Mouse (Mus musculus) layer of hippocampus, postnatal 25 days (tissue): ENCODE results near the gene Ndufv2. TPM values are rescaled to one million over a fixed set of nuclear protein-coding genes. Genes with fewer than 3 reads are reported as not detected.

Source experiments
- DNase-seq, 2 experiments: peaks; one replicate each; pipeline ENCODE4 v3.0.0; 2022; ENCODE audit warnings: mixed read lengths in 2 of 2, low spot score in 1 of 2; ENCODE audit errors: extremely low spot score in 1 of 2
- total RNA-seq, 2 experiments: library from RNA; stranded (reverse); gene quantifications; 2 replicates each; pipeline ENCODE4 v1.2.3; 2021

Ndufv2 gene
- total RNA-seq = 100 to 1,000 TPM; 248 to 262 TPM

GRCm38 (mm10) chr17:66101380-66102330, at the start of gene Ndufv2:
Gene Ndufv2 (minus strand): TSS chr17:66101559.
- peak; percentile 82 to 83 for DNase-seq

GRCm38 (mm10) chr17:66131212-66131611, 29.9 kb upstream of the Ndufv2 start:
- no peak for DNase-seq

GRCm38 (mm10) chr17:66130371-66130770, 29.0 kb upstream of the Ndufv2 start:
- DNase-seq = no peak

DNA sequence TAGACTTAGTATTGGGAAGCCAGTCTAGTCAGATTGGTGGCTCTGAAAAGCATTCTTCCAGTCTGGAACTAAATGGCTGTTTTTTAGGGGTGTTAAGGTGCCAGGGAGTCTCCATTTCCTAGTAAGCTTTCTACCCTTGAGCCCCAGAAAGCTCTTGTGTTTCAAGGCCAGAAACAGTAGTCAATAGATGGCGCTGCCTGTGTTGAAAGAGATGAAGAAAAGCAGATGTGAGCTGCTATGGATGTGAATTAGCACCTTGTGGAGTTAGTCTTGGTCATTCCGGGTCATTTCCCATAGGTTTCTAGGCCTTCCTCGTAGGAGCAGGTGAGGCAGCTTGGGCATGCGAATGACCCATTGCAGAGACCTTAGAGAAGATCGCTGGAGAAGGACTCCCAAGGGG, 23.9 kb upstream of the Ndufv2 start:
- DNase-seq = no peak

GRCm38 (mm10) chr17:66123816-66124610, 22.7 kb upstream of the Ndufv2 start:
- DNase-seq = no peak

GRCm38 (mm10) chr17:66123066-66123815, 21.9 kb upstream of the Ndufv2 start, which contains the start of gene Ddx11:
Gene Ddx11 (plus strand): TSS chr17:66123520.
- DNase-seq = peak; percentile 85 to 97

DNA sequence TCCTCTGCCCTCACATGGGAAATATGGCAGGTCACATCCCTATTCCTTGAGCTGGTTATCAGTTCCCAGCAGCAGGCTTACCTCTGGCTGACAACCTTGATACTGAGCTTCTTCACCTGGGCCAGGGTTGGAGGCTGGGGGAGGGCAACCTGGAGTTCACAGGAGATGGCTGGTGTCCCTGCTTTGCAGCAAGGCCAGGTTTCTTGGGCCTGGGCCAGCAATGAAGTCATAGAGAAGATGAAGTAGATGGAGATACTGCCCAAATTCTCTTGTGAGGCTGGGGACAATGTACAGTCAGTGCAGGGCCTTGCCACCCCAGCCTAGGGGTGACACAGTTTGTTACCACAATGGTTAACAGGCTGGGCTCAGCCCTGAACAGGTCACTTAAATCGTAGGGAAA, 19.3 kb upstream of the Ndufv2 start:
- DNase-seq = no peak

- no peak for DNase-seq
Observed at GRCm38 (mm10) chr17:66118991-66119390, 17.6 kb upstream of the Ndufv2 start.

GRCm38 (mm10) chr17:66112166-66112565, 10.8 kb upstream of the Ndufv2 start:
- no peak for DNase-seq

- peak; percentile 63 to 81 for DNase-seq
Observed at GRCm38 (mm10) chr17:66111402-66111959, 10.1 kb upstream of the Ndufv2 start, which contains the start of gene Washc1. Gene Washc1 (plus strand): TSS chr17:66111545.

DNA sequence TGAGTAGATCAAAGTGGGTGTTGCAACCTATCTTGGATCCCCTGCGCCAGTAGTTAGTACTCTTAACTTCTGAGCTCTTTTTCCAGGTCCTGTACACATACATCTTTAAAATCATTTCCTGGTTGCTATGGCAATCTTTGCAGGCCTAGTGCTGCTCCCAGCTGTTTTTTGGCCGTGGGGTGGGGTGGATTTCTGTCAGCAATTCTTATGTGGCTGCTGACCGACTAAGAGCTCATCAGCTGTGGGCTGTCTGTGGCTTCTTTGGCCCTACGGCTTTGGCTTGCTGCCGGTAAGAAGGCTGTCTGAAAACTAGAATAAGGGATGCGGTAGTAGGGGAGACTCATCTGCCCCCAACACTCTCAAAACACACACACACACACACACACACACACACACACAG, 9.4 kb upstream of the Ndufv2 start:
- no peak for DNase-seq

GRCm38 (mm10) chr17:66108198-66108597, 6.8 kb upstream of the Ndufv2 start:
- no peak for DNase-seq

GRCm38 (mm10) chr17:66107466-66107865, 6.1 kb upstream of the Ndufv2 start:
- no peak for DNase-seq

GRCm38 (mm10) chr17:66106601-66107267, 5.4 kb upstream of the Ndufv2 start:
- peak in 1 of 2 experiments; percentile 64 for DNase-seq

GRCm38 (mm10) chr17:66104076-66104475, 2.7 kb upstream of the Ndufv2 start:
- no peak for DNase-seq

DNA sequence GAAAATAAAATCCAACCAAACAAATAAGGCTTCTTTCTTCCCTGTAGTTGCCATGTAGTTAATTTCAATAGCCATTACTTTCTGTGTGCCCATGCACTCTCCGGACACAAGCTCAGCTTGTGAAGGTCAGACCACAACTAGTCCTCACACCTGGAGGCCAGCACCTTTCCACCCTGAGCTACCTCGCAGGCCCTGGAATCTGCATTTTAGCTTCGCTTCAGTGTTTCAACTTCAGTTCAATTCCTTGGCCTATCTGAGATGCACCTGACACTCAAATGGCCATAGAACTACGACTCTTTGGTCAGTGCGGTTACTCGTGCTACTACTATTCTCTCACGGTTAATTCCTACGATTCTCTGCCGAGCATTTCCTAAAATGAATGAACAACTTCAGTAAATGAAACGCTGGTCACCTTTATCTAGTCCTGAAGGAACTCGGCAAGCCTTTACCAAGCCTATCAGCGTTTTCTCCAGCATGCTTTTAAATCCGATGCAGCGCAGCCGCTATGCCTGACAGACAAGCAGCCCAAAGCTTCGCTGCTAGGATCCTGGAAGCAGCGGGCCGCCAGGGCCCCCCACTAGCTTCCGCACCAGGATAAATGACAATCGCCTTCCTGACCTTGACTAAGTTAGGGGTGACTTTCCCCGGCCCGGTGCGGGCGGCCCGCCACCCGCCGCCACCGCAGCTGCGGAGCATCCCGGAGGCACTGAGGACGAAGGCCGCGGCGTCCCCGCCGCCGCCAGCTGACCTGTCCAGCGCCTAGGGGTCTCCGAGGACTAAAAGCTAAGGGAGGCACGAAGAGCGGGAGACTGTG, 586 bp downstream of the Ndufv2 start:
- DNase-seq = no peak

DNA sequence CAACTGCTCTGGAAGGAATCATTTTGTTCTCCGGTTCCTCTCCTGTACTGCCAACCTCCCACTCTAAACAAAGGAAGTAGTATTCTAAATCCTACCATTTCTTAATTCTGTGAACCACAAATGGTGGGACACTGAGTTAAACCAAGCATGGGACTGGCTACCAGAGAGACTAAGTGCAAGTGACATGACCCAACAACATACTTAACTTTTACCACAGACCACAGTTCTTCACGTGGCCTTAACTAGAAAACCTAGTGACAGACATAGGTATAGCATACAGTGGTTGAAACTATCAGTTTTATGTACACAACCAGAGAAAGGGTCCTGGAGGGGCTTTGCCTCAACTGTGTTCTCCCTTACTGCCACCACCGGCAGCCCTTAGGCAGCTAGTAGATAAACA, 8.7 kb downstream of the Ndufv2 start:
- DNase-seq = no peak

- no peak for DNase-seq
Observed at GRCm38 (mm10) chr17:66092065-66092464, 9.3 kb downstream of the Ndufv2 start.

GRCm38 (mm10) chr17:66091392-66091791, 10.0 kb downstream of the Ndufv2 start:
- DNase-seq = no peak
